Mouse (Mus musculus) urinary bladder, postnatal 36 days (tissue): ENCODE measurements around the gene Eif2ak4.
A peak's percentile ranks its signal among the peaks of the same experiment; 100 is the strongest.

Experiments used
- DNase-seq, 2 experiments: peaks; one replicate each; pipeline ENCODE4 v3.0.0; 2022; ENCODE audit warnings: low spot score in 2 of 2, mixed read lengths in 1 of 2

Gene Eif2ak4

DNA sequence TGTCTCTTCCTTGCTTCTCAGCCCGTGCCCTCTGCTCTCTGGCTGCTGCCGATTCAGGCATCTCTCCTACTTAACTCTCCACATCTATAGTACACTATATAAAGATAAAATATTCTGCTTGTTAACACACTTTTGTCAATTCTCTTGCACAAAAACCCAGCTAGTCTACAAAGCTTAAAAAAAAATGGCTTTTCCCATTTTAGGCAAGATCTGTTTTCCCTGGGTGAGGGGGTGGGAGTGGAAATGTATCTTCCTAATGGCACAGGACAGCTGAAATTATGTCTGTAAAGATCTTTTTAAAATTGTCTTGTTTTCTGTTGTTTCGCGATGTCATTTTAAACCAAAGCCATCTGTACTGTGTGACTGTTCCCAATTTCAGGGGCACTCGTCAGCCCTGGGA, 75.1 kb downstream of the Eif2ak4 start:
- no peak for DNase-seq

DNA sequence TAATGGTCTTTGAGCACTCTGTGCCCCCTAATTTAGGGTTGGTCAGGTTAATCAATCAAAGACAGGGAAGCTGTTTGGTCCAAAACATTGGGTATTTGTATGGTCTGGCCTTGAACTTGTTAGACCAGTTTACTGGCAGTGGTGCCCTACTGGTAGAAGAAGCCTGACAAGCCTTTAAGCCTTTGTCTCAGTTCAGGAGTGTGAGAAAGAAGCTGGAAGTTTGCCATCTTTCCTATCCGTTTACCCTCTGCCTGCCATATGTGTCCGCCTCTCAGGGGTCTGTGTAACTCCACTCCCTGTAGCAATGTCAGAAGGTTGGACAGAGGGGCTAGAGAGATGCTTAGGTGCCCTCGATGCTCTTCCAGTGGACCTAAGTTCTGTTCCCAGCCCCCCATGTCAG, 76.0 kb downstream of the Eif2ak4 start:
- DNase-seq = no peak

DNA sequence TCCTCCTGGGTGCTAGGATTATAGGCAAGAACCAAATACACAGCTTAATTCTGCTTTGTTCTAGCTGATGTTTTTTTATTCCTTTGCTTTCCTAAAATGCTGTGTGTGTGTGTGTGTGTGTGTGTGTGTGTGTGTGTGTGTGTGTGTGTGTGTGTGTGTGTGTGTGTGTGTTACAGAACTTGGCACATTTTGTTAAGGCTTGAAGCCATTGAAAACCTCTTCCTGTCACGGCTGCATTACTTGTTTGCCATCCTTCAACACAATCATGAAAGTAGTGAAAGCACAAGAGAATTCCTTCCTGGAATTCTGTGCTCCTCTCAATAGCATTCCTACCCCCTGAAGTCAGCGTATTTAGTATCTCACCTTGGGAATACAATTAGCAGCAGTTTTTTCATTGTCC, 77.5 kb downstream of the Eif2ak4 start:
- DNase-seq = no peak

DNA sequence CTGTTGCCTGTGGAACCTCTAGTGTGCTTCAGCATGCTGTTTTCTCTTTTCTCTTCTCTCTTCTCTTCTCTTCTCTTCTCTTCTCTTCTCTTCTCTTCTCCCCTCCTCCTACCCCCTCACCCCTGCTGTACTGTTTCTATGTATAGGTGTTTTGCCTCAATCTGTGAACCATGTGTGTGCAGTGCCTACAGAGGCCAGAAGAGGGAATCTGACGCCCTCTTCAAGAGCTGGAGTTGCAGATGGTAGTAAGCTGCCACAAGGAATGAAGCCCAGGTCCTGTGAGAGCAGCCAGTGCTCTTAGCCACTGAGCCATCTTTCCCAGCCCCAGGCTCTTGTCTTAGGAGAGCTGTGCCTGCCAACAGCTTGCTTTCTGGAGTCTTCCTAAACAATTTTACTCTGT, 78.2 kb downstream of the Eif2ak4 start:
- DNase-seq = no peak

DNA sequence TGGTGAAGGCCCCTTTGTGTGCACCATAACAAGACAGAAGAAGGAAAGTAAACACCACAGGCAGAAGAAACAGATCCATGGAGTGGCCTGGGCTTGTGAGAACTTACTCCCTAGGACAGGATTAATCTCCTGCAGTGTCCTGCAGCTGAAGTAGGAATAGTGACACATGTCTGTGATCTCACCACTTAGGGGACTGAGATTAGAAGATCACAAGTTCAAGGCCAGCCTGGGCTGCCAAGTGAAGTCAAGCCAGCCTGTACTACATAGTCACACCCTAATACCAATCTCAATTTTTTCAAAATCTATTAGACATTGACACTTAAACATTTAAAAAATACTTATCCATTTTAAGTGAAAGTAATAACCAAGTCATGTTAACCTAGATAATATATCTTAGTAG, 79.9 kb downstream of the Eif2ak4 start:
- DNase-seq = no peak

DNA sequence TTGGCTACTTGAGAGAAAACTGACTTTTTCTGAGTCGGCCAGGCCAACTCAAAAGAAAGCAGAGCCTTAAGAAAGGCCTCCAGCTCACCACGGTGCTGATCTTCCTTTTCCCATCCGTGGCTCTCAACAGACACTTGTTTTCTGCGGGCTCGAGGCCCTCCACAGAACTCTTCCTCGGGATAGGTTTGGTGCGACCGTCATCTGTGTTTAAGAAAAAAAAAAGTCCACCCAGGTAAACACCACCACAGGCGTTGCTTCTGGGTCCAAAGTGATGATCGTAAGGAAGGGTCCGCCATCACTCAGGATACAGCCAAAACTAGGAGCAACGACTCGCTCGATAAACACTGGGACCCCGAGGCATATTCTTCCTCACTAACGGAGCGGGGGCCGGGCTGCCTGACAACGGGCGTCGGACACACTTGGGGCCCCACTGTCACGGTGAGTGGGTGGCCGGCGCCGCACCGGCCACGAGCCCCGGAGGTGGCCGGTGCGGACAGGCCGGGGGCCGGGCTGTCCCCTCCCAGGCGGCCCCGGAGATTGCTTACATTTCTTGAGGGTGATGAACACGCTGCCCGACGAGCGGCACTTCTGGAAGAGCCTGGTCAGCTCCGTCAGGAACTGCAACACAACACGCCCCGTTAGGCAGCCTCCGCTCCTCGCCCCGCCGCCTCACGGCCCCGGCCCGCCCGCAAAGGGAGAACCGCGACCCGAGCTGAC, 90.6 kb downstream of the Eif2ak4 start:
- DNase-seq = no peak

DNA sequence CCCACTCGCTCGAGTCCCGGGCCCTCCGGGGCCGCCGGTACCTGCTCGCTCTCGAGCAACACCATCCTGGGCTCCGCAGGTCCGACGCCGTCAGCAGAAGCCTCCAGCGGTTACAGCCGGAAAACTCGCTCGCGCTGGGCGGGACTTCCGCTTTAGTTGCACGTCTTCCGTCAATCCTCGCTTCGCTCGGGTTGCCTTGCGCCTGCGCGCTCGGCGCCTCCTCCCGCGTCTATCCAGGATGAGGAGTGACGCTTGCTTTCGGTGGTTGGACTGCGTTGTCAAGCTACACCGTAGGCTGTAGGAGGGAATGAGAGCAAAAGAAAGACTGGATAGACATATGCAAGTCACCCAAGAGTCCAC, 91.1 kb downstream of the Eif2ak4 start, which contains the start of gene Srp14:
Gene Srp14, minus strand, starts transcription at position 162 of the 360 bp plus-strand sequence.
- DNase-seq = peak; percentile 83 to 91

DNA sequence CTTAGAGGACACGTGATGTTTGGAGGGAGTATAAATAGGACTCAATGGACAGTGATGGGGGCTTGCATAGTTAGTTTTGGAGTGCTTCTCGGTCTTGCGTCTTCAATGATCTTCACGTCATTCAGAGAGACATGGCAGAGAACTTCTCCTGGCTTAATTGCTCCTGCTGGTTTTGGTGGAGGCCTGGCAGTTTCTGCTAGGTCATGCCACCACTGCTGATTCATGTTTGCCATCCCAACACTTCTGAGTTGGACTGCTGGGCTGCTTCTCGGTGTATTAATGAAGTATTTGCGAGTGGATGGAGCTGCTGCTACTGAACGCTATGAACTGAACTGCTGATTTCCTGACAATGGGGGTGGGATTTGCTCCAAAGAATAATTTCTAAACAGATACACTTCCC, 92.5 kb downstream of the Eif2ak4 start:
- DNase-seq = no peak

DNA sequence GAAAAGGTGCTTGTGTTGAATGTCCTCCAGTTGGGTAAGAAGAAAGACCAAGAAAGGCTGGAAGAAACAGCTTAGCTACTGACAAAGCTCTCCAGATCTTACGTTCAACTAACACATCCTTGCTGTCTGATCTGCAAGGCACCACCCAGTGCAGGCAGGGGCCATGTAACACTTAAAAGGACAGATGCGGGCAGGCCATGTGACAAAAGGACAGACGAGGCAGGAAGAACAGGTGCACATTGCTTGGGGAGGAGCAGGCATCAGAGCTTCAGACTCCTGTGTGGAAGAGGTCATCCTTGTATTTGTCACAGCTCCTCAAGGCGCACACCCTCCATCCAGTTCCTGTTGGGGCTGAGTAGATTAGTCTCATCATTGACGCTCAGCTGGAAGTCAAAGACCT, 94.6 kb downstream of the Eif2ak4 start:
- DNase-seq = no peak

DNA sequence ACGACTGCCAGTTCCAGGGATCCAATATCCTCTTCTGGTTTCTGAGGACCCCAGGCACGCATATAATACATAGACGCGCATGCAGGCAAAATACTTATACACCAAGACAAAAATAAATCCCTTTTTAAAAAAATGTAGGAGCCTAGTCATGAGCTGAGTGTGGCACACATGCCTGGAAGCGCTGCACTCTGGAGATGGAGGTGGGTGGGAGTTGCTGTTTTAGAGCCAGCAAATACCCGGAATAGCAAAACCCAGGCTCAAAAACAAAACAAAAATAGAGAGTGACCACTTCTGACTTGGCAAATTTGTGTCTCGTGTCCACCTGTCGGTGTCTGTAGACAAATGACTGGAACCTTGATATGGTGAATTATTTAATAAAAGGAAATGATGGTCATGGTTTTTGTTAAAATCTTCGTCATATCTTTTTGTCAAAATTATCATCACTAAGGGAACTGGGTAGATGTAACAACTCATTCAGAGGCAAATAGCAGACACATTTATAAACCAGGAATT, 96.0 kb downstream of the Eif2ak4 start:
- no peak for DNase-seq

DNA sequence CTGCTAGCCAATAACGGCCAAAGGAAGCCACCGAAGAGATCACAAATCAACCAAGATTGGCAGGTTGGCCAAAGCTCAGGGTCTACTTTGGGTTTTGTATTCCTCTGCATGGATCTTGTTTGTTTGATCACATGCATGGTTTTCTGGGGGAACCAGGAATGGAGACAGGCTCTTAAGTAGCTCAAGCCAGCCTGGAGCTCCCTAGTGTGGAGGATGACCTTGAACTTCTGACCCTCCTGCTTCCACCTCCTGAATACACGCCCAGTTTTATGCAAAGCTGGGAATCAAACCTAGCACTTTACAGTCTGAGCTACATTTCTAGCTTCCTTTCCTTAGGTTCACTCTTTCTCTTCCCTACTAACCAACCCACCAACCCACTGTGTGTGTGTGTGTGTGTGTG, 97.0 kb downstream of the Eif2ak4 start:
- no peak for DNase-seq

DNA sequence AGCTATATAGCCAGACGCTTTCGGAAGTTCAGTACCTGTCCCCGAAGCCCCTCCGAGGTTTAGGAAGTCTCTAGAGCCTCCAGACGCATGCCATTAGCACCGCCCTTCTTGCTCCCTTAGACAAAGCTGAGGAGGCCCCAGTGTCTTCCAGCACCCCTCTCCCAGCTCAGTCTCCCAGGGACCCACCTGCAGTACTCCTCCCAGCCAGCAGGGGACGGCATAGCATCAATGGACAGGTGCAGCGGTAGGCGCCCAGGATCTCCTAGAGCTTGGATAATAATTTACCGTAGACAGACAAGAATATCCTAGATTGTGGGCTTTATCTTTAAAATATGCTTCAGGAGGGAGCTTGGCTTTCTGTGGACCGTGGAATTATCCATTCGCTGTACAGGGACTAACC, 98.5 kb downstream of the Eif2ak4 start:
- peak; percentile 82 to 84 for DNase-seq

DNA sequence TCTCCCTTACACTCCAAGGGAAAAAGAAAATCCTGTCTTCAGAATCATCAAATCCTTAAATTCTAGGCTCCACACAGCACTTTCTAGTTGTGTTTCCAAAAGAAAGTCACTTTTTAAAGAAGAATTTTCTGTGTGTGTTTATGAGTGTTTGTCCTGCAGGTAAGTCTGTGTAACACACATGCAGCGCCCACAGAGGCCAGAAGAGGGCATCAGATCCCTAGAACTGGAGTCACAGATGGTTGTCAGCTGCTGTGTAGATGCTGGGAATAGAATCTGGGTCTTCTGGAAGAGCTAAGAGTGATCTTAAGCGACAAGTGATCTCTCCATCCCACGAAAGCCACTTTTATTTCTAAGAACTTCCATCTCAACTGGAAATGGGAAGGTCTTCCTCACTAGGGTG, 99.4 kb downstream of the Eif2ak4 start:
- no peak for DNase-seq

DNA sequence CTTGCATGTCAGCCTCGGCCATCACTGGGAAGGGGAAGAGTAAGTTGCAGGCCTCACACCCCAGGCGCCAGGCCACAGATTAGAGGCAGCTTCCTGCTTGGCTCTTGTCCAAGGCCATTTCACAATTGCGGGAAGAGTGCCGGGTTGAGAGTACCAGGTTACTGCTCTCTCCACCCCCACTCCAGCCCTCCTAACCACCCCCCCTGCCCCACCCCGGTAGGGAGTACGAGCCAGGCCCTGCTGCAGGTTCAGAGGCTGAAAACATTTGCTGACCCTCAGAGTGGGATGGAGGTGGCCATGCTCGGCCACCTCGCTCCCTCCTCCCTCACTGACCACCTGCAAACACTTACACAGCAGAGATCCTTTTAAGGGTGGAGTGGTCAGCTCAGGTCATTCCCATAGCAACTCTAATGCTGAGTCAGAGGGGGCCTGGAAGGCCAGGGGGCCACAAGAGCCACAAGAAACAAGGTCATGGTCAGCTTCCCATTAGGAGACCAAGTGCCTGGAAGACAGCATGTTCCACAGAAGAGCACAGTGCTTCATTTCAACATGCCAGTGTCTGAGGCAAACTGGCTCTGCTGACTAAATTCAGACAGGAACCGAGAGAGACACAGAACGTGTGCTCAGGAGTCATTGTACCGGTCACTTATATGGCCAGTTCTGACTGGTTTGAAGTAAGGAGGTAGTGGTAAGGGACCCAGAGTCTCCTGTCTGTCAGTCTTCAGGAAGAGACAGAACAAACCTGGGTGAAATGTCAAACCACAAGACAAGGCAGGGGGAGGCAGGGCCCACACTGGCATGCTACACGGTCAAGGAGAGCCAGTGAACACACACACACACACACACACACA, 102.0 kb downstream of the Eif2ak4 start:
- peak; percentile 68 to 89 for DNase-seq

DNA sequence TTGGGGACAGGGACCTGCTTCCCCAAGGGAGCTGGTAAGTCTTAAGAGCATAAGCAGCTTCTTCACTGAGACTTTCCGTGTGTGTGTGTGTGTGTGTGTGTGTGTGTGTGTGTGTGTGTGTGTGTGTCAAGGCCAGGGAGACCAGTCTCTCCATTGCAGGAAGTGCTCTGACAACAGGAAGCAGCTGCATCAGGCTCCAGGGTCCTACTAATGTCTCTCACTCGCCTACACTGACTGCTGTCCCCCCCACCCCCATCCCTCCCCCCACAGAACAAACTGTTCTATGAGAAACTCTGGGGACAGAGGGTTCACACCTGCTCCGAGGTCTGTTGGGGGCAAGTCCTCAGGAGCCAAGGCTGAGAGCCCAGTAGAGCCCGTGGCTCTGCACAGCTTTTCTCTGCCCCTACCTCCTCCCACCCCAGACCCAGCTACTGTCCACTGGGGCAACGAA, 102.9 kb downstream of the Eif2ak4 start:
- no peak for DNase-seq

DNA sequence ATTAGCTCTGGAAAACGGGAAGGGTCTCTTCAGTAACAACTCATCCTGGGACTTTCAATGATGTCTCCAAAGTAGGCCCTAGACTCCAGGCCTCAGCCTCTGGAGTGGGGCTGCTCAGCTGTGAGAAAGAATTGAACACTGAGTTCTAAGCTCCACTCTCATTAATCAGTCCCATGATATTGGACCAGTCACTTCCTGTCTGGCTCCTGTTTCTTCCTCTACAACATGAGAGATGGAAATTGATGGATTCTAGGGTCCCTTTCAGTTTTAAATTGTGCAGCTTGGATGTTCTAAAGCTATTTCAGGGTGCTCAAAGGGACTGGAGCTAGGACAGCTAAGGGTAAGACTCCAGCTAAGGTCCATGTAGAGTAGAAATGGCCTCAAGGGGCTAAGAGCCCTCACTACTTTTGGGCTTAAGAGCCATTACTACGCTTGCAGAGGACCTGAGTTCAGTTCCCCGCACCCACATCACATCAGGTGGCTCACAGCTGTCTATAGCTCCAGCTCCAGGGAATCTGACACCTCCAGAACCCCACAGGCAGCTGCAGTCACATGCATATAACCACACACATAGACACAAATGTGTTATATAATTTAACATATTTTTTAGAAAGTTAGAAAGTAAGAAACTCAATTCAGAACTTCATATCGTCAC, 103.5 kb downstream of the Eif2ak4 start:
- DNase-seq = no peak

DNA sequence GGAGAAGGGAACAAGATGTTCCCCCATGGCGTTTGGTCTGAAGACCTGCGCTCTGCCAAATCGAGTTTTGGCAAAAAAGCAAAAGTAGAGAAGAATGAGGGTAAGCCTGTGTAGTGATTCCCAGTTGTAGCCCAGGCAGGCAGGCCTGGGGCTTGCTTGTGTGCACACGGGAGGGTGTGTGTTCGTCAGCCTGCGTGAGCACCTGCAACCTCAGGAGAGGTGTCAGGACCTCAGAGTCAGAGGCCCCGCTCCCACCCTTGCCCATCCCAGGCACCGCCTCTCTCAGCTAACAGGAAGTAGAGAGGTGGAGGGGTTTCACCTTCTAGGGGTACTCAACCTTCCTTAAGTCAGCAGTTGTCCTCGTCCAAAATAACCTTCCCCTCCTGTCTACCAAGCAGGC, 106.6 kb downstream of the Eif2ak4 start:
- no peak for DNase-seq

DNA sequence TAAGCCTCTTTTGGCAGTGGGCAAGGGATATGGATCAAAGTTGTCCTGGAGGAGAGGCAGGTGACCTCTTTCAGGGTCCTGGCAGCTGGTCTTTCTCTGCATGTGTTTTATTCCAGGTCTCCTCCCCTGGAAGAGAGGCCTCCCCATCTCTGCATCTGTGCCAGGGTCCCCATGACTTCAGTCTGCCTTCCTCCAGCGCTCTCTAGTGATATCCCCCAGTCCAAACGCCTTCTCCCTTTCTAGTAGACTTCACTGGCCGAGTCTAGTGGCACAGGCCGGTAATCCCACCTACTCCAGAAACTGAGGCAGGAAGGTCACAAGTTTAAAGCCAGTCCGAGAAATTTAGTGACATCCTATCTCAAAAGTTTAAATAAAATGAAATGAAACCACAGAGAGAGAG, 109.5 kb downstream of the Eif2ak4 start:
- DNase-seq = no peak

DNA sequence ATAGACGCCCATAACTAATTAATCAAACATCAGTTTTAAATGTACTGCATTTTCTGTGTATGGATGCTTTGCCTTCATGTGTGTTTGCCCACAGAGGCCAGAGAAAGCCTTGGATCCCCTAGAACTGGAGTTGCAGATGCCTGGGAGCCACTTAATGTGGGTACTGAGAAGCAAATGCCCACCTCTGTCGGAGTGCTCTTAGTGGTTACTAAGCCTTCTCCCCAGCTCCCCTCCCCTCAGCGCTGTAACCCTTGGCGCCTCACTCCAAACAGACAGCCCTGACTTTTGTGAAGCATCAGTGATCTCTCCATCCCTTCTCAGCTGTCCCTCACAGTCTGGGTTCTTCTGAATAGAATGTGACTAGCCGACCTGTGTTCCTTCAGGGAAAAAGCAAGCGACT, 110.1 kb downstream of the Eif2ak4 start:
- DNase-seq = no peak

DNA sequence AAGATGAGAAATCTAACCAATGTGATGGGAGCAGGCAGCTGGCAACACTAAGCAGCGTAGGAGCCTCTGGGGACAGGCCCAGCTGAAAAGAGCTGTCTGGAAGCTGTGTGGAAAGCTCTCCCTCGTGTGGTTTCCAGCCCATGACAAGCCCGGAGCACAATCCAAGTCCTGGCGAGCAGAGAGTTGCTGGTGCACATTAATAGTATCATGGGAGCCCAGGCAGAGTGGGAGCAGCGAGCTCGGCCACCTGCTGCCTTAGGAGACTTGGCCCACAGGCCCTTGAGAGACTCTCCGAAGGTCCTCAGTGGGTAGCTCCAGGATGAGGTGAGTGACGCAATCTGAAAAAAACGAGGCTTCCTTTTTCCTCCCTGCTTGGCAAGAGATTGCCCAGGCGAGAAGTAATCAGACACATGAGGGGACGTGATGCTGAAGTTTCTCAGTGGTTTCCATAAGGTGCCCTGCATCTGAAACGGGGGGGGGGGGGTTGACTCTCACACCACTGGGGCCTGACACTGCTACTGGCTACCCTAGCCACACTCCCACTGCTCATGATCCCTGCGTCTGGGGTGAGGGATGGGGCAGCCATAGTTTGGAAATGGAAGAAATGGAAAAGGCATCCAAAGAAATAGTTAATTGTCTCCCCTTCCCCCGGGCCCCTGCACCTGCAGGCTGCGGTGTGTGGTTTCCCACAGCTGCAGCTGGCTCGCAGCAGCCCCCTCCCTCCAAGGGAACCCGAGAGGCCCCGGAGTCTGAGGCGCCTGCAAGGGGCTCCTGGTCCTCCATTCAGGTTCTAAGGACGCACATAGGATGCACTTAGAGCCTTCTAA, 110.9 kb downstream of the Eif2ak4 start:
- peak in 1 of 2 experiments; percentile 49 for DNase-seq

DNA sequence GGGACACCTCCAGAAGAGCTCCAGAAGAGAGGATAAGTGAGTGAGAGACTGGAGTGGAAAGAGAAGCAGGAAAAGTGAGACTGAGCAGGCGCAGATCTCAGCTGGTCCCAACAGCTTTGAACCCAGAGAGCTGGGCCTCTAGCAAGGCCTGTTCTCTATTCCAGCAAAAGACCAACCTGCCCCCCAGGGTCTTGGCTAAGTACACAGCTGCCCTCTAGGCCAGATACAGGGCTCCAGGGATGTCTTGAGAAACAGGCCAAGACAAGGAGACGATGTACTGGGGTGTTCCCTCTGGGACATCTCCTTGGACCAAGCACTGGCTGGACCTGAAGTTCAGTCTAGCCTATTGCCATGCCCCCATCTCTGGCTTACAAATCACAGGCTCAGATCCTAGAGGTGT, 111.8 kb downstream of the Eif2ak4 start:
- no peak for DNase-seq

DNA sequence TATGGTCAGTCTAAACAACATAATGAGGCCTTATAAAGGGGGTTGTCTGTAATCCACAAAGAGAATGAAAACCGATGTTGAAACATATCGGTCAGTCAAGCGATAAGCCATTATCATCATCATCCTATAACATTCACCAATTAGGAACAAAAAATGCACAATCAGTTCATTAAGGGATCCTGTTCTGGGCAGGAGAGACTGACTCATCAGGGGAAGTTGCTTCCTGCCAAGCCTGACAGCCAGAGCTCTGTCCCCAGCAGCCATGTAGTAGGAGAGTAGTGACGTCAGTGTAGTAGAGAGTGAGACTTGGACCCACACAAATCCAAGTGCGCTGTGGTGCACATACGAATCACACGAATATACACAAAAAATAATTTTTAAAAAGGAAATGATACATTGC, 118.7 kb downstream of the Eif2ak4 start:
- DNase-seq = no peak
